Mouse (Mus musculus) megakaryocyte, embryonic 14.5 days (primary cell): ENCODE data around the gene Pcgf2. TPM values are rescaled to one million over a fixed set of nuclear protein-coding genes. Genes with fewer than 3 reads are reported as not detected.
A peak's percentile ranks its signal among the peaks of the same experiment; 100 is the strongest.

ENCODE experiments used
- H3K27me3 ChIP-seq: replicated peaks from 2 replicates; pipeline ENCODE3; 2012; ENCODE audit warnings: inconsistent platforms
- H3K36me3 ChIP-seq: replicated peaks from 2 replicates; pipeline ENCODE3; 2012; ENCODE audit warnings: low read length, inconsistent platforms, mixed read lengths
- H3K4me1 ChIP-seq: 2 replicates; pipeline ENCODE4 v1.6.1; 2012; ENCODE audit warnings: inconsistent platforms
- H3K4me3 ChIP-seq: replicated peaks from 2 replicates; pipeline ENCODE3; 2012; ENCODE audit warnings: moderate library complexity, mild to moderate bottlenecking, inconsistent platforms
- H3K9me3 ChIP-seq: 2 replicates; pipeline ENCODE4 v1.6.1; 2012; ENCODE audit warnings: inconsistent platforms
- FLI1 ChIP-seq: IDR thresholded peaks from 2 replicates; pipeline ENCODE4 v1.6.1; 2012; ENCODE audit warnings: low read length, inconsistent platforms, mixed read lengths
- GATA1 ChIP-seq: IDR thresholded peaks from 3 replicates; pipeline ENCODE4 v1.6.1; 2012; ENCODE audit warnings: mixed read lengths, low read length, inconsistent platforms, borderline replicate concordance
- polyA plus RNA-seq: library from polyadenylated mRNA; stranded (reverse); fragments of >175 nt; gene quantifications from 2 replicates; pipeline ENCODE4 v1.2.3, GENCODE M21; 2012; ENCODE audit warnings: low replicate concordance; ENCODE audit not compliant: insufficient read depth

Gene Pcgf2
- polyA plus RNA-seq, 1 experiment, result 83.4 TPM

- no peaks in the 10 kb centered on the region for H3K9me3 ChIP-seq
- TF ChIP-seq GATA1 (no peak), FLI1 (no peak)
- peak overlapping the region; percentile 19 for H3K4me3 ChIP-seq
- peaks cover 29% of the 10 kb centered on the region for H3K27me3 ChIP-seq
- peaks cover 38% of the 10 kb centered on the region for H3K4me1 ChIP-seq
- H3K36me3 ChIP-seq, result peaks cover 35% of the 10 kb centered on the region
These were observed 16.1 kb downstream of the Pcgf2 start for GRCm38 (mm10) chr11:97684063-97684680.

GRCm38 (mm10) chr11:97682504-97683055 lies 17.7 kb downstream of the Pcgf2 start:
- peaks cover 32% of the 10 kb centered on the region for H3K27me3 ChIP-seq
- H3K9me3 ChIP-seq, result no peaks in the 10 kb centered on the region
- TF ChIP-seq FLI1, result no peak
- no peak overlapping the region for H3K4me3 ChIP-seq
- peaks cover 44% of the 10 kb centered on the region for H3K36me3 ChIP-seq
- H3K4me1 ChIP-seq, result peaks cover 38% of the 10 kb centered on the region

GRCm38 (mm10) chr11:97680430-97680829 lies 19.9 kb downstream of the Pcgf2 start:
- H3K4me1 ChIP-seq, result peaks cover 20% of the 10 kb centered on the region
- H3K27me3 ChIP-seq, result peaks cover 19% of the 10 kb centered on the region
- H3K36me3 ChIP-seq, result peaks cover 64% of the 10 kb centered on the region
- no peak for TF ChIP-seq GATA1
- no peak for TF ChIP-seq FLI1
- no peaks in the 10 kb centered on the region for H3K9me3 ChIP-seq
- no peak overlapping the region for H3K4me3 ChIP-seq

- Histone ChIP-seq H3K36me3 (peaks cover 84% of the 10 kb centered on the region), H3K4me1 (no peaks in the 10 kb centered on the region), H3K4me3 (no peak overlapping the region), H3K27me3 (peaks cover 11% of the 10 kb centered on the region), H3K9me3 (no peaks in the 10 kb centered on the region)
- TF ChIP-seq GATA1 (no peak), FLI1 (no peak)
These were observed 22.0 kb downstream of the Pcgf2 start for GRCm38 (mm10) chr11:97678301-97678700.

GRCm38 (mm10) chr11:97677842-97678241 lies 22.5 kb downstream of the Pcgf2 start:
- H3K4me1 ChIP-seq, result no peaks in the 10 kb centered on the region
- H3K36me3 ChIP-seq, result peaks cover 88% of the 10 kb centered on the region
- peaks cover 11% of the 10 kb centered on the region for H3K27me3 ChIP-seq
- TF ChIP-seq FLI1 (no peak), GATA1 (no peak)
- H3K9me3 ChIP-seq, result no peaks in the 10 kb centered on the region
- H3K4me3 ChIP-seq, result no peak overlapping the region

GRCm38 (mm10) chr11:97677381-97677780 lies 22.9 kb downstream of the Pcgf2 start:
- TF ChIP-seq FLI1 (no peak), GATA1 (no peak)
- Histone ChIP-seq H3K9me3 (no peaks in the 10 kb centered on the region), H3K4me1 (no peaks in the 10 kb centered on the region), H3K36me3 (peaks cover 90% of the 10 kb centered on the region), H3K4me3 (no peak overlapping the region), H3K27me3 (peaks cover 11% of the 10 kb centered on the region)

GRCm38 (mm10) chr11:97676050-97676754 lies 24.1 kb downstream of the Pcgf2 start:
- Histone ChIP-seq H3K36me3 (peaks cover 90% of the 10 kb centered on the region), H3K27me3 (peaks cover 19% of the 10 kb centered on the region), H3K4me3 (no peak overlapping the region), H3K9me3 (no peaks in the 10 kb centered on the region), H3K4me1 (no peaks in the 10 kb centered on the region)
- TF ChIP-seq FLI1 (no peak), GATA1 (no peak)

- H3K4me3 ChIP-seq, result no peak overlapping the region
- peaks cover 96% of the 10 kb centered on the region for H3K36me3 ChIP-seq
- H3K4me1 ChIP-seq, result peaks cover 15% of the 10 kb centered on the region; the same call in 1 of the 2 replicates
- TF ChIP-seq GATA1, result no peak
- no peak for TF ChIP-seq FLI1
- no peaks in the 10 kb centered on the region for H3K9me3 ChIP-seq
- H3K27me3 ChIP-seq, result peaks cover 36% of the 10 kb centered on the region
These were observed 27.1 kb downstream of the Pcgf2 start for GRCm38 (mm10) chr11:97673148-97673547.

- H3K36me3 ChIP-seq, result peaks cover 91% of the 10 kb centered on the region
- H3K4me1 ChIP-seq, result peaks cover 24% of the 10 kb centered on the region
- TF ChIP-seq GATA1, result no peak
- TF ChIP-seq FLI1, result no peak
- 0 out of 2 replicates have a peak, but pooled peaks cover under 1% of the 10 kb centered on the region for H3K9me3 ChIP-seq
- H3K27me3 ChIP-seq, result peaks cover 40% of the 10 kb centered on the region
- H3K4me3 ChIP-seq, result no peak overlapping the region
These were observed 29.1 kb downstream of the Pcgf2 start for GRCm38 (mm10) chr11:97671177-97671527.

- TF ChIP-seq GATA1 (no peak), FLI1 (no peak)
These were observed 29.8 kb downstream of the Pcgf2 start for GRCm38 (mm10) chr11:97670234-97671176.

More at GRCm38 (mm10) chr11:97670234-97671176, 29.8 kb downstream of the Pcgf2 start:
- Histone ChIP-seq H3K4me3 (no peak overlapping the region), H3K27me3 (peaks cover 44% of the 10 kb centered on the region), H3K36me3 (peaks cover 92% of the 10 kb centered on the region), H3K9me3 (peaks cover 6% of the 10 kb centered on the region; the same call in 1 of the 2 replicates), H3K4me1 (peaks cover 27% of the 10 kb centered on the region)
